Mouse (Mus musculus) neutrophil, adult 5-6 weeks (primary cell): ENCODE data around the gene Cln3. TPM values are rescaled to one million over a fixed set of nuclear protein-coding genes. Genes with fewer than 3 reads are reported as not detected.

Experiments
- ATAC-seq: fragments of 151-379, 151-347 bp; 2 replicates; pipeline ENCODE4 v1.8.0; 2017; ENCODE audit warnings: mild to moderate bottlenecking, moderate TSS enrichment; ENCODE audit not compliant: insufficient number of reproducible peaks, poor library complexity, low FRiP score, severe bottlenecking; ENCODE audit errors: extremely low read depth
- total RNA-seq: library from RNA; stranded (forward); fragments of 200-1000 nt; gene quantifications from 2 replicates; pipeline ENCODE4 v1.2.3, GENCODE M21; 2017

Cln3 gene
- 97.2 and 102 TPM in 2 replicates for total RNA-seq

- ATAC-seq, result no peak
These were observed at the start of gene Cln3 for GRCm38 (mm10) chr7:126585717-126586116. TSS of gene Cln3 (minus strand) at chr7:126585817.

DNA sequence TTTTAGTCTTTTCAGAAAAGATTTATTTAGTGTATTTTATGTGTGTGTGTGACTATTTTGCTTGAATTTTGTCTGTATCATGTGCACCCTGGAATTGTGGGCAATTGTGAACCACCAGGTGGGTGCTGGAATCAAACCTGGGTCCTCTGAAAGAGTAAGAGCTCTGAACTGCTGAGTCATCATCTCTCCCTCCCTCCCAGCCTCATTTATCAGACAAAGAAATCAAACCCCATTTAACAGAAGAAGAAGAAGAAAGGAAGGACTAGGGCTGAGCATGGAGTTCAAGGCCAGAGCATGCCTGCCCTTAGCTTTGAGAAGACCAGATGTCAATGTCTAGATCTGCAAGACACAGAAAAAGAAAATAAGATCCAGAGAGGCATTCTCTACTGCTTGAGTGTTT, 49.8 kb upstream of the Cln3 start:
- ATAC-seq, result no peak

GRCm38 (mm10) chr7:126632478-126632877, 46.9 kb upstream of the Cln3 start:
- ATAC-seq, result no peak

DNA sequence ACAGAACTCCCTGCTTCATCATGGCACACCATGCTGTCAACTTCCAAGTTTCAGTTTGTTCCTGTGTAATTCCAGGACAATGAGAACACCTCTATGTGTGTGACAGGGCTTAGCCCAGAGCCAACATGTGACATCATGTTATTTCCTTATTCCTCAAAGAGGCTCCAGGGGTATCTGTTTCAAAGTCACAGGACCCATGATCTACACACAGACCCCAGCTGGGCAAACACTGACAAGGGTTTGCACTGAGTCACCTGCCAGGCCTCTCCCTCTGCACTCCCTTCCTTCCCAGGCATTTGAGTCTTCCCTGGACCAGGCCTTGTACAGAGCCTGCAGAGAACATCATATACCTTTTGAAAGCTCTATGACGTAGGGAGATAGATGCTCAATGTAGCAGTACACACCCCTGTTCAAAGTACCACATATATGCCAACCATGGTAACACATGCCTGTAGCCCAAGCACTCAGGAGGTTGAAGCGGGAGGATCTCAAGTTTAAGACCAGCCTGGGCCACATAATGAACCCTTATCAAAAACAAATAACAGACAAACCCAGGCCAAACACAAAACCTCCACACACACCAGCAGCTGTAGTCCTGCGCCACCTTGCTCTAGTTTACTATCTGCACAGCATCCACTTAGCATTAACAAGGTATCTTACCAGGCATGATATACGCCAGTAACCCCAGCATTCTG, 45.4 kb upstream of the Cln3 start, which contains the start of gene Nupr1:
TSS of gene Nupr1 (minus strand) at position 38 of the 695 bp plus-strand sequence.
- ATAC-seq, result no peak

DNA sequence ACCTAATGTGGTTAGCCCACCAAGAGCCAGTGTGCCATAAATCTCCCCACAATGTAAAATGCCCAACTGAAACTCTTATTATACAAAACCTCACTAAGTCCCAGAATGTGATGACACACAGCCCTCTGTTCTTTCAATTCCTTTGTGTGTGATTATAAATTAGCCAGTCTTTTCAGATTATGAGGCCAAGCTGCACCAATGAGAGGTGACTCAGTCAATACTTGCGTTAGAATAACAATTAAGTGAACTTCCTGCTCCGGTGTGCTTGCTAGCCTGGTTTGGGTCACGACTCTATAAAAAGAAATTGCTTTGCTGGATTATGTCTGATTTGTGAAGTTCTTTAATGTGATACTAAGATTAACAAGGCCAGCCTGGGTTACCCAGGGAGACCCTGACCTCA, 44.3 kb upstream of the Cln3 start:
- ATAC-seq, result no peak

DNA sequence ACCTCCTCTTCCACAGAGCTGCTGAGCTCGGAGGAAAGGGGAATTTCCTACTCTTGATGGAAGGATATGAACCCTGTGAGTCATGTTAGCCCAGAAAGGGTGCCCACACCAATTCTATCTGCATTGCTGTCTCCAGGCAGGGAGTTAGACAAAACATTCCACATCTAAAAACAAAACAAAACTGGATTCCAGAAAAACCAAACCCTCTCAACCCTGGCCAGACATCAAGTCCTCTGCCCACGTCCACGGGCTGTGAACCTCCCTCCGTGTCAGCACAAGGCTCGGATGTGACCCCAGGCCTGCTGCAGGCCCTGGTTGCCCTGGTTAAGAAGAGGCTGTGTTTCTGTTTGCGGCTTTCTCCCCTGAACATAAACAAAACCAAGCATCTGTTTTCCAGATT, 42.5 kb upstream of the Cln3 start:
- no peak for ATAC-seq

DNA sequence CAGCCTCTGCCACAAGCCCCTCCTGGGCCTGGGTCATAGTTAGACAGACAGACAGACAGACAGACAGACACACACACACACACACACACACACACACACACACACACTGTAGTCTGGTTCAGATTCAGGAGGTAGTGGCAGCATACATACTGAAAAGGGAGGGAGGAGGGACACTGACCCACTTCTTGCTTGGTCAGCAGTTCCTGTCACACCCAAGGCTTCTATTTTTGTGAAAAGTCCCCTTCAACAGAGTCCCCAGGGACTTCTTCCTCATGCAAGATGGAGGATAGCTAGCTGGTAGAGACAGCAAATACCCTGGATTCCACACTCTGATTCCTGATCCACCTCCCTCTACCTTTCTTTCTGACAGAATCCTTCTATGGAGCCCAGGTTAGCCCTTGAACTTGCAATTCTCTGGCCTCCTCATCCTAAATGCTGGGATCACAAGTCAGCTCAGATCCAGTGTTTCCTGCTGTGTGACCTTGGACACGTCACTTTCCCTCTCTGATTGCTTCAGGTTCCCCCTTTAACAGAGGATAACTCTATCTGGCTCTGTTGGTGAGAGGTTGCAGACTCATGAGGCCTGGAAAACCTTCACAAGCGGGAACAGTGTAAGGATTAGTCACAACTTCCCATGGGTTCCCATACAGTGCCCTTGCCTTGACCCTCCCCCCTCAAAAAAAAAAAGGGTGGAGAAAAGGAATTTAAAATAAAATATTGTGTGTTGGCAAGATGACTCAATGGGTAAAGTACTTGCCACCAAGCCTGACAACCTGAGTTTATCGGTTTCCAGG, 40.4 kb upstream of the Cln3 start:
- no peak for ATAC-seq

DNA sequence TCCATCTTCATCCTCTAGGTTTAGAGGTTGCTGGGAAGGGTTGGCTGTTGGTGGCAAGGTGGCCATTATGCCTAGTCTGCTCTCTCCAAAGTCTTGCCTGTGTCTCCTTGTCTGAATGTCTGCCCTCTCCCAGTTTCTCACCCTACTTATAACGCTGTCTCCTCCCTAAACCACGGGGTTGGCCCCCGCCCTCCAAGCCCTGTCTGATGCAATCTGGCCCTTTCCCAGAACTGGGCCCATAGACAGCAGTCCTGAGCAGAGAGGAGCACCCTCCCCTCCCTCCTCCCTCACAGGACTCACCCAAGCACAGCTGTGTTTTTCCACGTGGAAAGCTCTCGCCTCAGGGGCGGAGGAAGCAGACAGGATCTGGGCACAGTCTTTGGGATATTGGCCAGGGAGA, 39.8 kb upstream of the Cln3 start:
- ATAC-seq, result no peak

DNA sequence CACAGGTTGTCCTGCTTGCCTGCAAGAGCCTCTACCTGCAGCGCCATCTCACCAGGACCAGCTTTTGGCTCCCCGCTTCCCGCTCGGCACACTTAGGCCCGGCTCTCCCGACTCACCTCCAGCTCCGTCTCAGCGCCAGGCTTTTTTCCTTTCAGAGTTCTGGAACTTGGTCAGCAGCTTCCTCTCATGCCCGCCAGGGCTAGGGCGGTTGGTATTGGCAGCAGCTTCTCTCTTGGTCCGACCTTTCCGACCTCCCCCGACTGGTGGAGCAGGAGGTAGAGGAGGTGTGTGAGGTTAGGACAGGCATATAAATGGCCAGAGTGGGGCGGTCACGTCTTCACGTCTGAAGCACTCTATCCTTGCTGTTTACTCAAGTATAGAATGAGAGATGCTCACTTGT, 39.2 kb upstream of the Cln3 start:
- ATAC-seq, result no peak

DNA sequence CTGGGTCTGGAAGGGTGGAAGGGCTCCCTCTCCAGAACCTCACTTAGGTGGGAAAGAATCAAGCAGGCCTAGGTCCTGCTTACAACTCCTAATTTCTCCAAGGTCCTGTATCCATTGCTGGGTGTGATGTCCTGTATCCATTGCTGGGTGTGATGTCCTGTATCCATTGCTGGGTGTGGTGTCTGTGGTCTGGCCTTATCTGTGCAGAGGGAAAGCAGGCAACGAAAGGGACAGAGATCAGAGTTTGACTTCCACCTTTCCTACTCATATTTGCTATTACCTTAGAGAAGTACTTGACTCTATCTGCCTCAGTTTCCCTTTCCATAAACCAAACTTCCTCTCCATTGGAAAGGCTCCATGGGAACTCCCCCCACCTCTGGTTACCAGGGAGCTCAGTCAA, 37.8 kb upstream of the Cln3 start:
- no peak for ATAC-seq

GRCm38 (mm10) chr7:126621452-126622359, 36.1 kb upstream of the Cln3 start:
- ATAC-seq, result no peak

- no peak for ATAC-seq
These were observed 34.1 kb upstream of the Cln3 start for GRCm38 (mm10) chr7:126619559-126620275.

- ATAC-seq, result no peak
These were observed 31.1 kb upstream of the Cln3 start for GRCm38 (mm10) chr7:126616707-126617106.

DNA sequence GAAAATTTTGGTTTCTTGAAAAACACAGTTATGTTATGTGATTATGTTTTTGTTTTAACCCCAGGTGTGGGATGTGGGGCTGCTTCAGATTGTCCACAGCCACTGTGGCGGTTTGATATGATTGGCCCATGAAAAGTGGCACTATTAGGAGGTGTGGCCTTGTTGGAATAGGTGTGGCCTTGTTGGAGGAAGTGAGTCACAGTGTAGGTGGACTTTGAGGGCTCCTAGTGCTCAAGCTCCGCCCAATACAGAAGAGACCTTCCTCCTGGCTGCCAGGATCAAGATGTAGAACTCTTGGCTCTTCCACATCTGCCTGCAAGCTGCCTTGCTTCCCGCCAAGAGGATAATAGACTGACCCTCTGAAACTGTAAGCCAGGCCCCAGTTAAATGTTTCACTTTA, 27.1 kb upstream of the Cln3 start:
- no peak for ATAC-seq

DNA sequence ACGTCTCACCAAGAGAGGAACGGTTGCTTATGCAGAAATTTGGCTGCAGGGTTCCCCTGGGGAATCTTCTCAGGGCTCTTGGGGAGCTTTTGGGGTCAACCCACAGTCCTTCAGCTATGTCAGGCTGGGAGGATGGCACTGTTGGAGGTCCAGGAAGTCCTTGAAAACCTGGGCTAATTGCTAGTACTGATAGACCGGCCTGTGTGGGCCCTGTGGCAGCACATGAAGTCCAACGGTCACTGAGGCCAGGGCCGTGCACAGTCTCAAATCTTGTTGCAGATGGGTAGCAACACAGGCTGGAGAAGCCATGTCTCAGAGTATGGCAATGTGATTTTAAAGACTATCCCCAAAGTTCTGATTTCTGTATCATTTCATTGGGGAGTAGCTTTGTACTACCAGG, 22.2 kb upstream of the Cln3 start:
- ATAC-seq, result no peak

- no peak for ATAC-seq
These were observed 21.4 kb upstream of the Cln3 start for GRCm38 (mm10) chr7:126607064-126607463.

DNA sequence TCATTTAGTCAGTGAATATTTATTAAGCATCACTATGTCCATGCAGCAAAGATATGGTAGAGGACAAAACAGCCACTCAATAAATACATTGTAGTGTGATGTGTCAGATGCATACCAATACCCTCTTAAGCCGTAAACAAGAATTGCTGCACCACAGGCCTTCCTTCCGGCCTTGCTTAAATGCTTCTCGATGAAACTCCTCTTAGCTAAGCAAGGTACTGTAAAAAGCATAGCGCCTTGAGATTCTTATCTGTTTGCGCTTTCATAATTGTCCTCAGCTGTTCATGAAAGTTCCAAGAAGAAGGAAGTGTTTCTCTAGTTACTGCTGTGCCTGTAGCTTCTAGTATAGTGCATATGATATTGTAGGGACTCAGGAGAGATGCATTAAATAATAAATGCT, 21.0 kb upstream of the Cln3 start:
- ATAC-seq, result no peak

GRCm38 (mm10) chr7:126602650-126603049, 17.0 kb upstream of the Cln3 start:
- ATAC-seq, result no peak

DNA sequence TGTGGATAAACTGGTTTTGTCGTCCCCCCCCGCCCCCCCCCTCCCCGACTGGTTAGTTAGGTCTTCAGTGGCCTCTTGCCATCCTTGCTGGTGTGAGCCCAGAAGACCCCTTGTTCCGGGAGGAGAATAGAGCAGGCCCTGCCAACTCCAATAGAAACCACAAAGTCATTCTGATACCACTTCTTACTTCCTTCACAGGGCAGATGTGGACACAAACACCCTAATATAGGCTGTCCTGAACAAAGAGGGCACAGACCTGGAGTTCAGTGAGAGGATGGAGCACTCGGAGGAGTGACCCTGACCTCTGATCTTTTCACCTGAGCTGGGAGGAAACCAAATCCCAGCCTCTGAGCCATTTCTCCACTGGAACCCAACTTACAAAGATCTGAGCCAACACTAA, 16.3 kb upstream of the Cln3 start:
- ATAC-seq, result no peak
